Mouse (Mus musculus): Measurements from ENCODE around the gene Gm16223. TPM values are rescaled to one million over a fixed set of nuclear protein-coding genes. Genes with fewer than 3 reads are reported as not detected.

Gm16223 gene
- total RNA-seq, 4 experiments from 2014 or later, result not detected

- DNase-seq (ENCODE audit: low spot score in 2 of 2), result no peak
Measured at GRCm38 (mm10) chr5:42212353-42212752, 144.6 kb downstream of the Gm16223 start.

- DNase-seq (ENCODE audit: low spot score in 2 of 2), result no peak
Measured at GRCm38 (mm10) chr5:42224840-42225239, 157.1 kb downstream of the Gm16223 start.

GRCm38 (mm10) chr5:42228631-42229030 is 160.9 kb downstream of the Gm16223 start:
- no peak for DNase-seq (ENCODE audit: low spot score in 2 of 2)

- no peak for DNase-seq (ENCODE audit: low spot score in 2 of 2)
Measured at GRCm38 (mm10) chr5:42239291-42239690, 171.5 kb downstream of the Gm16223 start.

- no peak for DNase-seq (ENCODE audit: low spot score in 2 of 2)
Measured at GRCm38 (mm10) chr5:42239806-42240205, 172.0 kb downstream of the Gm16223 start.

GRCm38 (mm10) chr5:42250376-42250775 is 182.6 kb downstream of the Gm16223 start:
- DNase-seq (ENCODE audit: low spot score in 2 of 2), result no peak

Other genes starting within 250 kb of the Gm16223 start
- gene Bod1l, start 223.6 kb upstream of the Gm16223 start, total RNA-seq (2022), result 10 to 100 TPM; 14.0 to 16.1 (median 15.5) TPM